Mouse (Mus musculus) megakaryocyte, embryonic 14.5 days (primary cell): ENCODE measurements at regions not wholly inside any gene's neighbourhood (a gene's known extent, or its start where the extent isn't known, plus 50 kb on each side); places are given as distances from the start of the nearest gene placed in this dataset.

ENCODE experiments used
- FLI1 ChIP-seq: IDR thresholded peaks from 2 replicates; pipeline ENCODE4 v1.6.1; 2012; ENCODE audit warnings: low read length, inconsistent platforms, mixed read lengths
- GATA1 ChIP-seq: IDR thresholded peaks from 3 replicates; pipeline ENCODE4 v1.6.1; 2012; ENCODE audit warnings: mixed read lengths, low read length, inconsistent platforms, borderline replicate concordance

DNA sequence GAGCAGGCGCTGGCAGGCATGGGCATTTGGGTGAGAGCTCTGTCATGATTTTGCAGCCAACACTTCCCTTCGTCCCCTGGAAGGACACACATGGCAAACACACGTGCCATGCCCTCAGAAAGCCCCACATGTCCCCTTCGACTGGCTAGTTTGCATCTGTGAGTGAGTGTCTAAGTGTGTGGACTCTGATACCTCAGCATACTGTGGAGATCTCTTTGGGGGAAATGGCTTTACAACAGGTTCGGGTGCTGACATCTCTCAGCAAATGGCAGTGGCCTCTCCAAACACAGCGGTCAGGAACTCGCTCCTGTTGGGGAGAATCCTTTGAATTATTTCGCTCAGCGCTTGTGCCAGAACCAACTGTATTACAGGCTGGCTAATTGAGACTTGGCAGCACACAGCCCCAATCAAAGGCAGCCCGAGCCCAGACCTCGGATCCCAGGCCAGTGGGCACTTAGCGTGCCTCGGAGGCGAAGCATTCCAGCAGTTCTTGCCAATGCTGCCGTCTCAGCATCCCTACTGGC is 86.5 kb upstream of the Mki67 start:
- no peak for TF ChIP-seq GATA1
- TF ChIP-seq FLI1, result no peak
